Mouse (Mus musculus) thymus, adult 2 months (tissue): Measurements from ENCODE around the gene Mxi1.

Source experiments
- CTCF ChIP-seq: fragments of 200-500 bp; IDR thresholded peaks from 2 replicates; pipeline ENCODE4 v1.5.1; 2012; ENCODE audit warnings: mild to moderate bottlenecking, control low read depth, low read length, moderate library complexity, borderline replicate concordance; ENCODE audit not compliant: control insufficient read depth, poor library complexity, insufficient read depth; ENCODE audit errors: extremely low read depth
- POLR2A ChIP-seq: fragments of 200-500 bp; IDR thresholded peaks from 2 replicates; pipeline ENCODE4 v1.6.1; 2012; ENCODE audit warnings: mild to moderate bottlenecking, low read length, control low read depth, moderate library complexity; ENCODE audit not compliant: control insufficient read depth, poor library complexity, insufficient read depth; ENCODE audit errors: extremely low read depth

GRCm38 (mm10) chr19:53284268-53285208 lies 25.8 kb upstream of the Mxi1 start:
- TF ChIP-seq CTCF = no peak
- TF ChIP-seq POLR2A = no peak
